Mouse (Mus musculus): ENCODE measurements around the gene Gabrd. TPM values are rescaled to one million over a fixed set of nuclear protein-coding genes. Genes with fewer than 3 reads are reported as not detected.
"Not testable (repeated sequence)": the region's sequence is repeated elsewhere in the genome, so short reads cannot be mapped to it uniquely, and the experiment has no call there.

Gene Gabrd
- 0.07 TPM in 1 of 2 replicates, not detected in the other for polyA plus RNA-seq (2015; fragmentation: Nextera tagmentation; extraction: Ambion mirVana)

DNA sequence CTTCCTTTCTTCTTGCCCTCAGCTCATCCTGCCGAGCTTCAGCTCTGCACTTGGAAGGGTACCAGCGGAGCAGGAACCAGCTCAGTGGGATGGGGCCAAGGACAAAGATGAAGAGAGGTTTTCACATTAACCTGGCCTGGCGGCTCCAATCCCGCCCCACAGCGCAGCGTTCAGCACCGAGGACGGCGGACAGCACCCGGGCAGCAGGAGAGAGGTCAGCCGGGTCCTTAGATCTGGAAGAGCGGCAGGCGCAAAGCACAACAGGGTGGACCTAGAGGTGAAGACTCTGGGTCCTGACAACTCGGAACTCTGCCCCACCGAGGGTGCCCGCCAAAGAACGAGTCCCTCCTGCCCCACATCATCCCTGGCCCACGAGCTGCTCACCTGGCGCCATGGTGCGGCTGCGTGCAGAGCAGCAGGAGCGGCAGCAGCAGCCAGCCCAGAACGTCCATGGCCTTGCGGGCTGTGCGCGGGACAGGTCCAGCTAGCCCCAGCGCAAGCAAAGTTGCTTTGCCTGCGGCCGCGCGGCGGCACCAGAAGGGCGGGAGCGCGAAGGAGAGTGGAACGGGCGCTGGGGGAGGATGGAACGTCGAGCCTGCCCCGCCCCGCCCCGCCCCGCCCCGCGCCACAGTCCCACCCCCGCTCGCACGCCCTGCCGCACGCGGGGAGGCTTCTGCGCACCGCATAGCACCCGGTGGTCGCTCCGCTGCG lies at the start of gene Gabrd:
TSS of gene Gabrd (minus strand) at position 602 of the 711 bp plus-strand sequence.
- Histone ChIP-seq H3K27ac (no peak within 1 kb of the TSS), H3K9me3 (no peaks in the 10 kb centered on the region), H3K9ac (no peak within 1 kb of the TSS), H3K4me1 (peaks cover 7% of the 10 kb centered on the region), H3K4me3 (peak within 1 kb of the TSS; percentile 33), H3K4me2 (peak within 1 kb of the TSS; percentile 72), H3K36me3 (no peaks in the 10 kb centered on the region), H3K27me3 (peaks cover 29% of the 10 kb centered on the region)
- WGBS = 1% methylated on average over 38 of the region's 57 CpGs
- peak; percentile 49; the same call in 1 of the 2 replicates for ATAC-seq (ENCODE audit: borderline replicate concordance, extremely low read depth, low FRiP score, low TSS enrichment)

- 73% methylated on average over 3 of the region's 3 CpGs for WGBS
- Histone ChIP-seq H3K4me2 (no peak overlapping the region), H3K9ac (no peak overlapping the region), H3K36me3 (no peaks in the 10 kb centered on the region), H3K4me1 (no peaks in the 10 kb centered on the region), H3K9me3 (no peaks in the 10 kb centered on the region), H3K4me3 (no peak overlapping the region), H3K27me3 (no peaks in the 10 kb centered on the region), H3K27ac (no peak overlapping the region)
- ATAC-seq (ENCODE audit: borderline replicate concordance, extremely low read depth, low FRiP score, low TSS enrichment) = no peak
These were observed 44.9 kb upstream of the Gabrd start for GRCm38 (mm10) chr4:155442808-155443207.

DNA sequence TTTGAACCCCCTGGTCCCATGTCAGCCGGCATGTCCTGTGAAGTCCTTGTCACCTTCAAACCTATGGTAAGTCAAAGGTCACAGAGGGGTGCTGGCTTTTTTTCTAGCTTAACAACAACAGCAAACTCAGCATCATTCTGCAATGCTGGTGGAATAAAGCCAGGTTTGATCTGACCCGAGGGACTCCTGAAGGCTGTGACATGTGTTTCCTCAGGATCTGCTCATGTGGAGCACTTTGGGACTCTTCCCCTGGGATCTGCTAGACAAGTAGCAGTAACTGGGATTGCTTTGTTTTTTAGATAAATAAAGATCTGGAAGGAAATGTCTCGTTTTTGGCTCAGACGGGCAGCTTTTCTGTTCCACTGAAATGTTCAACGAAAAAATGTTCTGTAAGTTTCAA lies 36.1 kb upstream of the Gabrd start:
- WGBS = 63% methylated on average over 5 of the region's 5 CpGs
- no peak overlapping the region for H3K27ac ChIP-seq
- no peak overlapping the region for H3K4me2 ChIP-seq
- H3K27me3 ChIP-seq = no peaks in the 10 kb centered on the region
- no peak overlapping the region for H3K4me3 ChIP-seq
- no peaks in the 10 kb centered on the region for H3K9me3 ChIP-seq
- no peaks in the 10 kb centered on the region for H3K36me3 ChIP-seq
- H3K9ac ChIP-seq = no peak overlapping the region
- no peaks in the 10 kb centered on the region for H3K4me1 ChIP-seq
- no peak for ATAC-seq (ENCODE audit: borderline replicate concordance, extremely low read depth, low FRiP score, low TSS enrichment)

DNA sequence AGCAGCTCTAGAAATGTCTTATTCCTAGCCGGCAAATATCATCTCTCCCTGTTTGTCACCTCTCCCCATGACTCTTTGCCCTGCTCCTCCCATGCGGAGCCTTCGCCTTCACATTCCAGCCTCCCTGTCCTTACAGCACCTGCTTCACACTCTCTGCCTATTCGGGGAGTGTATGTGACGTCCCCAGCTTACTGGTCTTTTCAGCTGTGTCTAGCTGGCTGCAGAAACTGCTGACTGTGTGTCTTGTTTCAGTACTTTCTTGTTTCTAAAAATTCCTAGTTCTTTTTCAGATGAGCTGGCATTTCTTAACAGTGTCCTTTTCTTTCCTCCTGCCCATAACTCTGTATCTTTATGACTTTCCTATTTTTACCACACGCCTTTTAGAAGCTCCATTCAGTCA lies 34.4 kb upstream of the Gabrd start:
- ATAC-seq (ENCODE audit: borderline replicate concordance, extremely low read depth, low FRiP score, low TSS enrichment) = no peak
- Histone ChIP-seq H3K9ac (no peak overlapping the region), H3K4me3 (no peak overlapping the region), H3K4me2 (no peak overlapping the region), H3K27me3 (no peaks in the 10 kb centered on the region), H3K36me3 (no peaks in the 10 kb centered on the region), H3K9me3 (no peaks in the 10 kb centered on the region), H3K27ac (no peak overlapping the region), H3K4me1 (no peaks in the 10 kb centered on the region)
- 71% methylated on average over 6 of the region's 6 CpGs for WGBS

- Histone ChIP-seq H3K36me3 (no peaks in the 10 kb centered on the region), H3K9me3 (no peaks in the 10 kb centered on the region), H3K27ac (no peak overlapping the region), H3K27me3 (no peaks in the 10 kb centered on the region), H3K4me1 (no peaks in the 10 kb centered on the region), H3K4me2 (no peak overlapping the region), H3K9ac (no peak overlapping the region), H3K4me3 (no peak overlapping the region)
- WGBS = 76% methylated on average over 3 of the region's 3 CpGs
- ATAC-seq (ENCODE audit: borderline replicate concordance, extremely low read depth, low FRiP score, low TSS enrichment) = no peak
These were observed 31.3 kb upstream of the Gabrd start for GRCm38 (mm10) chr4:155429202-155429601.

GRCm38 (mm10) chr4:155428442-155428841 lies 30.5 kb upstream of the Gabrd start:
- H3K36me3 ChIP-seq = no peaks in the 10 kb centered on the region
- no peak overlapping the region for H3K4me3 ChIP-seq
- no peak overlapping the region for H3K4me2 ChIP-seq
- H3K27me3 ChIP-seq = no peaks in the 10 kb centered on the region
- no peak for ATAC-seq (ENCODE audit: borderline replicate concordance, extremely low read depth, low FRiP score, low TSS enrichment)
- H3K27ac ChIP-seq = no peak overlapping the region
- H3K9me3 ChIP-seq = no peaks in the 10 kb centered on the region
- no peaks in the 10 kb centered on the region for H3K4me1 ChIP-seq
- no peak overlapping the region for H3K9ac ChIP-seq

GRCm38 (mm10) chr4:155426272-155426671 lies 28.4 kb upstream of the Gabrd start:
- H3K36me3 ChIP-seq = no peaks in the 10 kb centered on the region

GRCm38 (mm10) chr4:155423988-155424387 lies 26.1 kb upstream of the Gabrd start:
- no peak overlapping the region for H3K4me2 ChIP-seq
- 71% methylated on average over 5 of the region's 5 CpGs for WGBS
- no peaks in the 10 kb centered on the region for H3K27me3 ChIP-seq
- no peak overlapping the region for H3K27ac ChIP-seq
- no peak overlapping the region for H3K9ac ChIP-seq
- H3K36me3 ChIP-seq = no peaks in the 10 kb centered on the region
- H3K4me1 ChIP-seq = no peaks in the 10 kb centered on the region
- H3K4me3 ChIP-seq = no peak overlapping the region
- no peaks in the 10 kb centered on the region for H3K9me3 ChIP-seq
- no peak for ATAC-seq (ENCODE audit: borderline replicate concordance, extremely low read depth, low FRiP score, low TSS enrichment)

More at GRCm38 (mm10) chr4:155426272-155426671, 28.4 kb upstream of the Gabrd start:
- no peak overlapping the region for H3K4me2 ChIP-seq
- no peaks in the 10 kb centered on the region for H3K4me1 ChIP-seq
- H3K27me3 ChIP-seq = no peaks in the 10 kb centered on the region
- WGBS = 69% methylated on average over 6 of the region's 6 CpGs
- H3K9me3 ChIP-seq = no peaks in the 10 kb centered on the region
- no peak for ATAC-seq (ENCODE audit: borderline replicate concordance, extremely low read depth, low FRiP score, low TSS enrichment)
- no peak overlapping the region for H3K9ac ChIP-seq
- H3K27ac ChIP-seq = no peak overlapping the region
- no peak overlapping the region for H3K4me3 ChIP-seq

GRCm38 (mm10) chr4:155421412-155422370 lies 23.8 kb upstream of the Gabrd start:
- not testable (repeated sequence) for H3K4me3 ChIP-seq; H3K27ac ChIP-seq; H3K27me3 ChIP-seq; H3K9me3 ChIP-seq; H3K9ac ChIP-seq; H3K4me1 ChIP-seq; ATAC-seq (ENCODE audit: borderline replicate concordance, extremely low read depth, low FRiP score, low TSS enrichment); H3K4me2 ChIP-seq; H3K36me3 ChIP-seq
- WGBS = 69% methylated on average over 21 of the region's 30 CpGs

GRCm38 (mm10) chr4:155420137-155420536 lies 22.2 kb upstream of the Gabrd start:
- no peak overlapping the region for H3K4me3 ChIP-seq
- H3K36me3 ChIP-seq = no peaks in the 10 kb centered on the region
- H3K27me3 ChIP-seq = no peaks in the 10 kb centered on the region
- no peaks in the 10 kb centered on the region for H3K4me1 ChIP-seq
- no peak overlapping the region for H3K4me2 ChIP-seq
- no peak overlapping the region for H3K9ac ChIP-seq
- H3K9me3 ChIP-seq = no peaks in the 10 kb centered on the region
- 86% methylated on average over 3 of the region's 3 CpGs for WGBS
- no peak for ATAC-seq (ENCODE audit: borderline replicate concordance, extremely low read depth, low FRiP score, low TSS enrichment)
- no peak overlapping the region for H3K27ac ChIP-seq

DNA sequence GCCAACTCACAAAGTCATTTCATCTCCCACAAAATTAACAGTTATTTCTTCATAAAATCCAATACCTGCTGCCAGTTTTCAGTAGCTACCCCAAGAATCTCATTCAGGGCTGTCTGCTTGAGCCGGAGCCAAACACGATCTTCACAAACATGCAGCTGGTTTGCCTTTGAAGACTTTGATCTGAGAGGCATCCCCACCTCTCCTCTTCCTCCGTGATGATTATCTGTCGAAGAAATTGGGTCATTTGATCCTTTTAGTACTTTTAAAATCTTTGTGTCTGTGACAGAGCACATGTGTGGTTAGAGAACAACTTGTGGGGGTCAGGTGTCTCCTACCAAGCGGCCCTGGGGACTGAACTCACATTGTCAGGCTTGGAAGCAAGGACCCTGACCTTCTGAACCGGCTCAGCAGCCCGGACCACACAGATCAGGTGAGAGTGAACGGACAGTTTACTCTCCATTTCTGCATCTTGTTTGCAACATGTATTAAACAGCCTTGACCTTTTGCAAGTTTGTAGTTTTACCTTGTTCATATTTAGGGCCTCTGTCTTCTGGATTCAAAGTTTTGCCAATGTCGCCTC lies 16.8 kb upstream of the Gabrd start:
- Histone ChIP-seq H3K4me2 (no peak overlapping the region), H3K9me3 (no peaks in the 10 kb centered on the region), H3K9ac (no peak overlapping the region), H3K27me3 (no peaks in the 10 kb centered on the region), H3K4me1 (no peaks in the 10 kb centered on the region), H3K27ac (no peak overlapping the region), H3K36me3 (no peaks in the 10 kb centered on the region), H3K4me3 (no peak overlapping the region)
- ATAC-seq (ENCODE audit: borderline replicate concordance, extremely low read depth, low FRiP score, low TSS enrichment) = no peak
- WGBS = 68% methylated on average over 9 of the region's 9 CpGs

All from lung, embryonic 15.5 days (tissue).